ENCODE assay signal across 8 mouse cellular contexts in genomic region chr11:20632619-20632965, GRCm38 (mm10).
DNase-seq lines count a peak whose midpoint lies in the region; ATAC-seq lines count a peak whose summit lies in the region.

No protein-coding gene starts in this region.

- H3K27me3 ChIP-seq in embryonic facial prominence, embryonic 15.5 days: no peaks in the 10 kb centered on the region

- H3K9me3 ChIP-seq in embryonic facial prominence, embryonic 15.5 days (replicated peaks): no peaks in the 10 kb centered on the region

- H3K4me3 ChIP-seq in embryonic facial prominence, embryonic 15.5 days (replicated peaks): peak overlapping the region; percentile 64

- ATAC-seq in embryonic facial prominence, embryonic 15.5 days (ENCODE audit: insufficient number of reproducible peaks, low FRiP score, low TSS enrichment, low read depth): no peak
- ATAC-seq in megakaryocyte-erythroid progenitor cell, adult 5-6 weeks (replicated peaks; ENCODE audit: low FRiP score, low TSS enrichment, poor library complexity, severe bottlenecking): peak; percentile 39

- H3K4me1 ChIP-seq in embryonic facial prominence, embryonic 15.5 days: peaks cover 30% of the 10 kb centered on the region

- intact Hi-C loops in heart, postnatal 14 days (cut with DNase I): no loop called here

- H3K27ac ChIP-seq in embryonic facial prominence, embryonic 15.5 days (replicated peaks): peak overlapping the region; percentile 97

- WGBS in embryonic facial prominence, embryonic 15.5 days: 0% methylated on average over 13 of the region's 13 CpGs
- WGBS in large intestine, adult 2 months: under 1% methylated on average over 13 of the region's 13 CpGs

- H3K9ac ChIP-seq in embryonic facial prominence, embryonic 15.5 days: peak overlapping the region; percentile 66

- DNase-seq in A20 (ENCODE audit: low read depth, low spot score) (peak; percentile 91), NIH3T3 (ENCODE audit: low read depth) (peak; percentile 68)
- peak; percentile 61 to 63 for DNase-seq in heart, postnatal 14 days
- peak; percentile 57 for DNase-seq in large intestine, adult 2 months (ENCODE audit: low read depth, low spot score)
- peak; percentile 74 for DNase-seq in testis, postnatal 10 days (ENCODE audit: low spot score)
- DNase-seq in layer of hippocampus, adult 8-10 months (ENCODE audit: low spot score in 2 of 2): no peak

- peak overlapping the region; percentile 70 for H3K4me2 ChIP-seq in embryonic facial prominence, embryonic 15.5 days (replicated peaks)

- H3K36me3 ChIP-seq in embryonic facial prominence, embryonic 15.5 days: no peaks in the 10 kb centered on the region

Comparison
In these comparisons a context has a peak if more than half of its experiments do, and no peak if none do; other contexts are left out.
1. DNase-seq: peak in A20 (single experiment), NIH3T3 (single experiment), heart, postnatal 14 days (2 of 2), large intestine, adult 2 months (single experiment) and testis, postnatal 10 days (single experiment); none in layer of hippocampus, adult 8-10 months (0 of 2).